Mouse (Mus musculus): ENCODE results near the gene Sp7. TPM values are rescaled to one million over a fixed set of nuclear protein-coding genes. Genes with fewer than 3 reads are reported as not detected.

The Sp7 gene
- total RNA-seq, 1 experiment: 0.09 TPM

DNA sequence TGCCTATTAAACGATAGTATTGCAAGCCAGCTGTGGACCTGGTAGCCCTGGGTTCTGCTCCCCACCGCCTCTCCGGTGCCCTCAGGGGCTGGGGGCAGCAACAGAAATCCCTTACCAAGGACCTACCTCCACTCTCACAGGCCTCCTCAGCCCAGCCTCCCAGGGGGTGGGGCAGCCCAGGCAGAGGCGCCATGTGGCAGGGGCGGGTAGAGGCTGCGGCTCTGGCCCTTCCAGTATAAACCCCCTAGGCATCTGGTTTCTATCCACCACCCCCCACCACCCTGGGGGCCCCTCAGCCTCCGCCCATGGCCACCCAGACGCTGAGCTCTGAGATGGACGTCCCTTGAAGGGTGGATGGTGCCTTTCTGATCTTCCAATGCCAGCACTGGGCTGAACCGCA is 3.7 kb upstream of the Sp7 start:
- Histone ChIP-seq H3K4me3 (ENCODE audit: insufficient read depth in 1 of 2, low read depth in 1 of 2, low read length in 2 of 2, poor library complexity in 1 of 2, severe bottlenecking in 1 of 2) (peak overlapping the region; percentile 33 to 43; a peak in 2 of 4 replicates), H3K36me3 (ENCODE audit: control insufficient read depth, insufficient read depth, low read length, poor library complexity, severe bottlenecking) (no peaks in the 10 kb centered on the region), H3K9me3 (ENCODE audit: control insufficient read depth, insufficient read depth, low read depth, low read length) (no peaks in the 10 kb centered on the region), H3K4me1 (ENCODE audit: control insufficient read depth in 2 of 2, insufficient read depth in 2 of 2, low read length in 2 of 2, poor library complexity in 1 of 2) (peaks cover 4 to 18% of the 10 kb centered on the region in 2 experiments; a peak in 3 of 4 replicates), H3K27ac (ENCODE audit: insufficient read depth, low read depth, low read length, poor library complexity, severe bottlenecking) (no peak overlapping the region), H3K9ac (ENCODE audit: insufficient read depth, low read depth, low read length, poor library complexity, severe bottlenecking) (peak overlapping the region; percentile 57)
- DNase-seq (ENCODE audit: low read depth, low spot score): no peak
- in situ Hi-C loops (cut with MboI; ENCODE audit: low sequenced_read_pairs in 2 of 2, unreplicated experiment in 2 of 2): no loop called here
- TF ChIP-seq ZNF384 (IDR thresholded peaks at IDR 0.05; ENCODE audit: low read depth, low read length) (no peak), CHD2 (IDR thresholded peaks at IDR 0.05; ENCODE audit: low read depth, low read length) (no peak), ZC3H11A (IDR thresholded peaks at IDR 0.05; ENCODE audit: borderline replicate concordance, low read depth, low read length) (no peak), HCFC1 (IDR thresholded peaks at IDR 0.05; ENCODE audit: borderline replicate concordance, insufficient read depth, low read length) (no peak), MAFK (IDR thresholded peaks at IDR 0.05; ENCODE audit: insufficient read depth, low read depth, low read length) (no peak)

DNA sequence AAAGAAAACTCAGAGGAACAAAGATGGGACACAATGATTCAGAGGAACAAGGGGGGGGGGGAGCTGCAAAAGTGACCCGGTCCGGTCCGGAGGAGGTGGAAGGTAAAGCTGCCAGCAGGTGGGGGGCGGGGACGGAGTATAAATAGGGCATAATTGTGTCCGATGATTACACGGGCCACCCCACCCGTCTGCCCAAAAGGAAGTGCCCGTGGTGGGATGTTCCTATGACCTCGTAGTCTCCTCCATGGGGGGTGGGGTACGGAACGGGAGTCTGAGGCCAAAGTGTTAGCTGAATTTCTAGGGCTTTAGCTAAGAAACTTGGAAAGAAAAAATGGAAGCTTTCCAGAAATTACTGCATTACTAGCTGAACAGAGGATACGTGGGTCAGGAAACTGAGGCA is 3.0 kb upstream of the Sp7 start:
- TF ChIP-seq HCFC1 (IDR thresholded peaks at IDR 0.05; ENCODE audit: borderline replicate concordance, insufficient read depth, low read length) (no peak), CHD2 (IDR thresholded peaks at IDR 0.05; ENCODE audit: low read depth, low read length) (no peak), MAFK (IDR thresholded peaks at IDR 0.05; ENCODE audit: insufficient read depth, low read depth, low read length) (no peak), ZNF384 (IDR thresholded peaks at IDR 0.05; ENCODE audit: low read depth, low read length) (no peak), ZC3H11A (IDR thresholded peaks at IDR 0.05; ENCODE audit: borderline replicate concordance, low read depth, low read length) (no peak)
- H3K4me1 ChIP-seq (ENCODE audit: control insufficient read depth in 2 of 2, insufficient read depth in 2 of 2, low read length in 2 of 2, poor library complexity in 1 of 2): peaks cover 4 to 18% of the 10 kb centered on the region in 2 experiments; a peak in 3 of 4 replicates
- H3K36me3 ChIP-seq (ENCODE audit: control insufficient read depth, insufficient read depth, low read length, poor library complexity, severe bottlenecking): no peaks in the 10 kb centered on the region
- no peak overlapping the region for H3K9ac ChIP-seq (ENCODE audit: insufficient read depth, low read depth, low read length, poor library complexity, severe bottlenecking)
- in situ Hi-C loops (cut with MboI; ENCODE audit: low sequenced_read_pairs in 2 of 2, unreplicated experiment in 2 of 2): no loop called here
- H3K4me3 ChIP-seq (ENCODE audit: insufficient read depth in 1 of 2, low read depth in 1 of 2, low read length in 2 of 2, poor library complexity in 1 of 2, severe bottlenecking in 1 of 2): no peak overlapping the region
- DNase-seq (ENCODE audit: low read depth, low spot score): no peak
- no peaks in the 10 kb centered on the region for H3K9me3 ChIP-seq (ENCODE audit: control insufficient read depth, insufficient read depth, low read depth, low read length)
- H3K27ac ChIP-seq (ENCODE audit: insufficient read depth, low read depth, low read length, poor library complexity, severe bottlenecking): no peak overlapping the region

DNA sequence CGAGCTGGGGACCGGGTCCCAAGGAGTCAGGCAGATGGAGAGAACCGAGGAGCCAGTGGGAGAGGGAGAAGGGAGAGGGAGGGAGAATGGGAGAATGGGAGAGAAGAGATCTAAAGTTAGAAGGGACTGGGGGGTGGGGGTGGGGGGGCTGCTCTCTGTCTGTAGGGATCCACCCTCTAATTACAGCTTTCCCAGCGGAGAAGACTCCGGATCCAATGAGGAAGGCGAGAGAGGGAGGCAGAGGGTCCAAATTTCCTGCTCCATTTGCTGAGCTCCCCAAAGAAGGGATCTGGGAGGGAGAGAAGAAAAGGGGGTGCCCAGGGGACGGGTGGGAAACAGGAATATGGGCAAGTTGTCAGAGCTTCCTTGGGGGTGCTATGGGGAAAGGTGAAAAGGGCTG is 744 bp downstream of the Sp7 start:
- H3K27ac ChIP-seq (ENCODE audit: insufficient read depth, low read depth, low read length, poor library complexity, severe bottlenecking): no peak overlapping the region
- H3K9ac ChIP-seq (ENCODE audit: insufficient read depth, low read depth, low read length, poor library complexity, severe bottlenecking): no peak overlapping the region
- H3K36me3 ChIP-seq (ENCODE audit: control insufficient read depth, insufficient read depth, low read length, poor library complexity, severe bottlenecking): no peaks in the 10 kb centered on the region
- no peaks in the 10 kb centered on the region for H3K9me3 ChIP-seq (ENCODE audit: control insufficient read depth, insufficient read depth, low read depth, low read length)
- no peak for TF ChIP-seq CHD2 (IDR thresholded peaks at IDR 0.05; ENCODE audit: low read depth, low read length)
- no peak for TF ChIP-seq HCFC1 (IDR thresholded peaks at IDR 0.05; ENCODE audit: borderline replicate concordance, insufficient read depth, low read length)
- no peak for TF ChIP-seq MAFK (IDR thresholded peaks at IDR 0.05; ENCODE audit: insufficient read depth, low read depth, low read length)
- TF ChIP-seq ZNF384 (IDR thresholded peaks at IDR 0.05; ENCODE audit: low read depth, low read length): no peak
- in situ Hi-C loops (cut with MboI; ENCODE audit: low sequenced_read_pairs in 2 of 2, unreplicated experiment in 2 of 2): no loop called here
- no peak for DNase-seq (ENCODE audit: low read depth, low spot score)
- no peak overlapping the region for H3K4me3 ChIP-seq (ENCODE audit: insufficient read depth in 1 of 2, low read depth in 1 of 2, low read length in 2 of 2, poor library complexity in 1 of 2, severe bottlenecking in 1 of 2)
- H3K4me1 ChIP-seq (ENCODE audit: control insufficient read depth in 2 of 2, insufficient read depth in 2 of 2, low read length in 2 of 2, poor library complexity in 1 of 2): peaks cover 4 to 16% of the 10 kb centered on the region in 2 experiments; a peak in 3 of 4 replicates

DNA sequence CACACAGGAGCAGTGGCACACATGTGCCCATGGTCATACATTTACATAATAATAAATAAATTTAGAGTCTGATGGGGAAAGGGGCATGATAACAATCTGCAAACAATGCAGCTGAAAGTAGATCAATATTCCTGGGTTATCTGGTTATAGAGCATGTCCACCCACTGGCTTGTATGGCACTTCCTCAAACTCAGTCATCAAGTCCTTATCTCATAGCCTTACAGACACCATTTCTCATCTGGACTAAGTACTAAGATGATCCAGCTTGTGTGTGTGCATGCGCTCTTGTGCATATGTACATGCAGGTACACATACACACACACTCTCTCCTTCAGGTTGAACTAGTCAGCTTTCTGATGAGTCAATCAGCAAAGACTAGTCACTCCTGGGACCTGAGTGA is 2.3 kb downstream of the Sp7 start:
- Histone ChIP-seq H3K27ac (ENCODE audit: insufficient read depth, low read depth, low read length, poor library complexity, severe bottlenecking) (no peak overlapping the region), H3K36me3 (ENCODE audit: control insufficient read depth, insufficient read depth, low read length, poor library complexity, severe bottlenecking) (no peaks in the 10 kb centered on the region), H3K9ac (ENCODE audit: insufficient read depth, low read depth, low read length, poor library complexity, severe bottlenecking) (no peak overlapping the region), H3K4me1 (ENCODE audit: control insufficient read depth in 2 of 2, insufficient read depth in 2 of 2, low read length in 2 of 2, poor library complexity in 1 of 2) (peaks cover 0 to 6% of the 10 kb centered on the region in 2 experiments; a peak in 1 of 4 replicates), H3K9me3 (ENCODE audit: control insufficient read depth, insufficient read depth, low read depth, low read length) (no peaks in the 10 kb centered on the region), H3K4me3 (ENCODE audit: insufficient read depth in 1 of 2, low read depth in 1 of 2, low read length in 2 of 2, poor library complexity in 1 of 2, severe bottlenecking in 1 of 2) (no peak overlapping the region)
- TF ChIP-seq CHD2 (IDR thresholded peaks at IDR 0.05; ENCODE audit: low read depth, low read length) (no peak), ZNF384 (IDR thresholded peaks at IDR 0.05; ENCODE audit: low read depth, low read length) (no peak), MAFK (IDR thresholded peaks at IDR 0.05; ENCODE audit: insufficient read depth, low read depth, low read length) (no peak), HCFC1 (IDR thresholded peaks at IDR 0.05; ENCODE audit: borderline replicate concordance, insufficient read depth, low read length) (no peak), ZC3H11A (IDR thresholded peaks at IDR 0.05; ENCODE audit: borderline replicate concordance, low read depth, low read length) (no peak)
- no peak for DNase-seq (ENCODE audit: low read depth, low spot score)
- in situ Hi-C loops (cut with MboI; ENCODE audit: low sequenced_read_pairs in 2 of 2, unreplicated experiment in 2 of 2): no loop called here

DNA sequence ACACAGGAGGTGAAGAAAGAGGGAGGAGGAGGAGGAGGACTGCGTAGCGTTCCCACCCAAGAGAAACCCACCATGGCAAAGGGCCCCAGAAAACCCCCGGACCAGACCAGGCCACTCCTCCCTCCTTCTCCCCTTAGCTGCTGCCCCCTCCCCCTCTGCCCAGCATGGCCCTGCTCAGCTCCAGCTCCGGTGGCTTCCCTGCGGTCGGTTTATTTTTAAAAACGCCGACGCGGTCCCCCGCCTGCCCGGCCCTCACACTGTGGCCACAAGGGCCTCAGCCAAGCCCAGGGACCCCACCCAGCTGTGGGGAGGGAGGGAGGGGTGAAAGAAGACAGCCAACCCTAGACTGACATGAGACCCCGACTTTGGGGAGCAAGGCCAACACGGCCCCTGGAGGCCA is 4.3 kb downstream of the Sp7 start:
- H3K4me3 ChIP-seq (ENCODE audit: insufficient read depth in 1 of 2, low read depth in 1 of 2, low read length in 2 of 2, poor library complexity in 1 of 2, severe bottlenecking in 1 of 2): no peak overlapping the region
- H3K9me3 ChIP-seq (ENCODE audit: control insufficient read depth, insufficient read depth, low read depth, low read length): no peaks in the 10 kb centered on the region
- DNase-seq (ENCODE audit: low read depth, low spot score): no peak
- no peak overlapping the region for H3K27ac ChIP-seq (ENCODE audit: insufficient read depth, low read depth, low read length, poor library complexity, severe bottlenecking)
- in situ Hi-C loops (cut with MboI; ENCODE audit: low sequenced_read_pairs in 2 of 2, unreplicated experiment in 2 of 2): no loop called here
- TF ChIP-seq MAFK (IDR thresholded peaks at IDR 0.05; ENCODE audit: insufficient read depth, low read depth, low read length) (no peak), CHD2 (IDR thresholded peaks at IDR 0.05; ENCODE audit: low read depth, low read length) (no peak), ZC3H11A (IDR thresholded peaks at IDR 0.05; ENCODE audit: borderline replicate concordance, low read depth, low read length) (no peak), HCFC1 (IDR thresholded peaks at IDR 0.05; ENCODE audit: borderline replicate concordance, insufficient read depth, low read length) (no peak), ZNF384 (IDR thresholded peaks at IDR 0.05; ENCODE audit: low read depth, low read length) (no peak)
- no peak overlapping the region for H3K9ac ChIP-seq (ENCODE audit: insufficient read depth, low read depth, low read length, poor library complexity, severe bottlenecking)
- H3K4me1 ChIP-seq (ENCODE audit: control insufficient read depth in 2 of 2, insufficient read depth in 2 of 2, low read length in 2 of 2, poor library complexity in 1 of 2): peaks cover 1 to 13% of the 10 kb centered on the region in 2 experiments; a peak in 1 of 4 replicates
- H3K36me3 ChIP-seq (ENCODE audit: control insufficient read depth, insufficient read depth, low read length, poor library complexity, severe bottlenecking): no peaks in the 10 kb centered on the region
